Mouse (Mus musculus) ES-E14 (cell line): ENCODE data around the gene Ywhag. TPM values are rescaled to one million over a fixed set of nuclear protein-coding genes. Genes with fewer than 3 reads are reported as not detected.
A peak's percentile ranks its signal among the peaks of the same experiment; 100 is the strongest.

Source experiments
- DNase-seq: peaks from one replicate; pipeline ENCODE4 v3.0.0-alpha.2; 2013; ENCODE audit warnings: low read depth, low spot score
- H3K27ac ChIP-seq: 2 replicates; pipeline ENCODE4 v1.5.1; 2012; ENCODE audit warnings: low read depth, mild to moderate bottlenecking, low read length, moderate library complexity, mixed read lengths; ENCODE audit not compliant: poor library complexity, insufficient read depth, severe bottlenecking
- H3K36me3 ChIP-seq: 2 replicates; pipeline ENCODE4 v1.6.1; 2012; ENCODE audit warnings: mild to moderate bottlenecking, low read length, moderate library complexity, mixed read lengths; ENCODE audit not compliant: control insufficient read depth, poor library complexity, insufficient read depth, severe bottlenecking
- H3K4me1 ChIP-seq, 2 experiments: fragments of 150-350 bp in 1 of 2; sonication (generic) in 1 of 2; 2 replicates each; pipeline ENCODE4 v1.6.1; 2012; ENCODE audit warnings: low read length in 2 of 2, mild to moderate bottlenecking in 1 of 2, mixed read lengths in 1 of 2; ENCODE audit not compliant: control insufficient read depth in 2 of 2, insufficient read depth in 2 of 2, poor library complexity in 1 of 2
- H3K4me3 ChIP-seq, 2 experiments: fragments of 150-350 bp in 1 of 2; sonication (generic) in 1 of 2; 2 replicates each; pipeline ENCODE4 v1.5.1; 2012; ENCODE audit warnings: low read length in 2 of 2, low read depth in 1 of 2, mild to moderate bottlenecking in 1 of 2, mixed read lengths in 1 of 2; ENCODE audit not compliant: insufficient read depth in 1 of 2, poor library complexity in 1 of 2, severe bottlenecking in 1 of 2
- H3K9ac ChIP-seq: 2 replicates; pipeline ENCODE4 v1.6.1; 2012; ENCODE audit warnings: low read depth, mild to moderate bottlenecking, low read length, mixed read lengths; ENCODE audit not compliant: poor library complexity, insufficient read depth, severe bottlenecking
- H3K9me3 ChIP-seq: fragments of 150-350 bp; sonication (generic); 2 replicates; pipeline ENCODE4 v1.6.1; 2012; ENCODE audit warnings: low read depth, mild to moderate bottlenecking, low read length; ENCODE audit not compliant: control insufficient read depth, insufficient read depth
- CHD2 ChIP-seq: IDR thresholded peaks from 2 replicates; pipeline ENCODE4 v1.6.1; 2014; ENCODE audit warnings: mild to moderate bottlenecking, low read depth, low read length, inconsistent platforms
- HCFC1 ChIP-seq: IDR thresholded peaks from 2 replicates; pipeline ENCODE4 v1.6.1; 2012; ENCODE audit warnings: low read length, inconsistent platforms, borderline replicate concordance; ENCODE audit not compliant: insufficient read depth
- MAFK ChIP-seq: IDR thresholded peaks from 2 replicates; pipeline ENCODE4 v1.6.1; 2014; ENCODE audit warnings: mild to moderate bottlenecking, low read depth, low read length, inconsistent platforms; ENCODE audit not compliant: insufficient read depth
- ZC3H11A ChIP-seq: IDR thresholded peaks from 2 replicates; pipeline ENCODE4 v1.6.1; 2012; ENCODE audit warnings: low read depth, mild to moderate bottlenecking, inconsistent platforms, low read length, borderline replicate concordance
- ZNF384 ChIP-seq: IDR thresholded peaks from 2 replicates; pipeline ENCODE4 v1.6.1; 2012; ENCODE audit warnings: low read depth, low read length, inconsistent platforms
- in situ Hi-C, 2 experiments: fragments of 600-800 bp; cut with MboI; formaldehyde crosslinking; loops; one replicate each; pipeline ENCODE4 v1.15.1; 2025; ENCODE audit warnings: low sequenced_read_pairs in 2 of 2, inconsistent platforms in 1 of 2; ENCODE audit not compliant: unreplicated experiment in 2 of 2
- total RNA-seq: library from RNA; depleted of rRNA; stranded (reverse); fragments of 300-350 nt; gene quantifications from 2 replicates; pipeline ENCODE4 v1.2.3, GENCODE M21; 2012

Gene Ywhag
- total RNA-seq, 1 experiment: 176 TPM

DNA sequence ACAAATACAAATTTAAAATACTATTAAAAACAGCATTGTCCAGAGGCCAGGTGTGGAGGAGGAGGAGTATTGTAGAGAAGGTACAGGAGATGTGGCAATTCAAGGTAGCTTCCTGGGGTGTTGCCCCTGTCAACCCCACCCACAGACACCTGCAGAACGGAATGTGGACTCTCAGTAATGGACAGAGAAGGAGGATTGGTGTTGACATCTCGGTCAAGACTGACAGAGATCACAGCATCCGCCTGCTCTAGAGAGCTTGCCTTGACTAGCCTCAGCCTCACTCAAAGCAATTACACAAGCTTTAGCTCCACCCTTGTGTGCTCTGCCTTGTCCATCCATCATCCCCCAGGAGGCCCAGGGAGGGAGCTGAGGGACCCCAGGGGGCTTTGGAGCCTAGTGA, 43.5 kb downstream of the Ywhag start:
- TF ChIP-seq CHD2 (no peak), MAFK (no peak), HCFC1 (no peak), ZC3H11A (no peak), ZNF384 (no peak)
- no peak overlapping the region for H3K4me3 ChIP-seq
- peaks cover 7 to 29% of the 10 kb centered on the region in 2 experiments; a peak in 3 of 4 replicates for H3K4me1 ChIP-seq
- DNase-seq: no peak
- H3K27ac ChIP-seq: peak overlapping the region; percentile 33; the same call in 1 of the 2 replicates
- no peaks in the 10 kb centered on the region for H3K9me3 ChIP-seq
- in situ Hi-C loops: no loop called here
- H3K36me3 ChIP-seq: peaks cover 5% of the 10 kb centered on the region
- peak overlapping the region; percentile 11; the same call in 1 of the 2 replicates for H3K9ac ChIP-seq

DNA sequence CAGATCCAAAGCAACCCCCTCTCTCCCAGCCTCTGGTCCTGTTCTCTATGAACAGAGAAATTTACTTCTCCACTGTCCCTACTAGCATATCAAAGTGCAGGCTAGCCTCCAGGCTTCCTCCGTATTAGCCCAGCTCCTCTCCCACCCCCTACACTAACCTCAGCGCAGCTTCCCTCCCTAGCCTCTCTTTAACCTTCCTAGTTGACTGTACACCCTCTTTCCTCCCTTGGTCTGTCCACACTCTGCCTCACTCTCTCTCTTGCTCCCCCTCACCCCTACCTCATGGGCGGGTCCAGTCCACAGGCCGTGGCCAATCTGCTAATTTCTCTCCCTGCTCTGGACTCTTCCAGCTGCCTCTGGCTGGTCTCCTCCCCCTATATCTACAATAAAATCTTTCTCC, 44.1 kb downstream of the Ywhag start:
- H3K4me3 ChIP-seq: no peak overlapping the region
- in situ Hi-C loops: no loop called here
- H3K27ac ChIP-seq: peak overlapping the region; percentile 27; the same call in 1 of the 2 replicates
- H3K36me3 ChIP-seq: peaks cover 5% of the 10 kb centered on the region
- no peak for DNase-seq
- peaks cover 7 to 32% of the 10 kb centered on the region in 2 experiments; a peak in 3 of 4 replicates for H3K4me1 ChIP-seq
- TF ChIP-seq HCFC1: no peak
- 0 out of 2 replicates have a peak, but pooled peaks have one; percentile 17 for TF ChIP-seq CHD2
- TF ChIP-seq ZNF384: peak; percentile 65
- no peak overlapping the region for H3K9ac ChIP-seq
- H3K9me3 ChIP-seq: no peaks in the 10 kb centered on the region

DNA sequence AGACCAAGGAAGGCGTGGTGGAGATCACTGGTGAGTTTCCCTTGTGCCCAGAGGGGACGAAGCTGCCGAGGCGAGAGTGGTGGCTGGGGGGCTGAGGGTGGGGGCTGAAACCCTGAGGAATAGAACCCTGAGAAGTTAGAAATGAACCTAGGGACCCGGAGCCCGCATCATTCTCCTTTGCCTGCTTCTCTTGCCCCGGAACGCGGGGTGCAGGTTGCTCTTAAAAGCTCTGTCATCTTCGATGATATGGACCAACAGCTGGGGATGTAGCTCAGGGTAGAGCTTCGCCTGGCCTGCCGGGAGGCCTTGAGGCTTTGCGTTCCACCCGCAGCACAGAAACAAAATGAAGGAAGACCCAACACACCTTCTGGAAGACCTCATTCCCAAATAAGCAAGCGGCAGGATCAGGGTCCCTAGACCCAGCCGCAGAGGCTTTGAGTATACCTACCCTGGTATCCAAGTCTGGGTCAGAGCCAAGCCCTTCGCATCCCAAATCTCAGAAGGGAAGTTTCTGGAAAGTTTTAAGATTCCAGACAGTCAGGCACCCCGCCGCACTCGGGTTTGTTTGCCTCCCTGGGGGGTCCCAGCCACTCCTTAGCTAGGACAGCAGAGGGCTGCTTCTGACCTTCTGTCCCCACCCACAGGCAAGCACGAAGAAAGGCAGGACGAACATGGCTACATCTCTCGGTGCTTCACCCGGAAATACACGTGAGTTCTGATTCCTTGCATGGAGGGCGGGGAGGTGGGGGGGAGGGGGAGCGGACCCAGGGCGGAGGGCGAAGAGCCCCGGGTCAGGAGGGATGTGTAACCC, 45.8 kb downstream of the Ywhag start:
- peaks cover 5% of the 10 kb centered on the region for H3K36me3 ChIP-seq
- peak overlapping the region; percentile 96 for H3K9ac ChIP-seq
- in situ Hi-C loops: no loop called here
- peak; percentile 68 for DNase-seq
- H3K4me1 ChIP-seq: peaks cover 6 to 29% of the 10 kb centered on the region in 2 experiments; a peak in 3 of 4 replicates
- peak overlapping the region; percentile 97 for H3K27ac ChIP-seq
- no peaks in the 10 kb centered on the region for H3K9me3 ChIP-seq
- no peak for TF ChIP-seq CHD2
- TF ChIP-seq ZNF384: no peak
- TF ChIP-seq ZC3H11A: no peak
- no peak for TF ChIP-seq MAFK
- TF ChIP-seq HCFC1: no peak
- peak overlapping the region; percentile 73 to 90 for H3K4me3 ChIP-seq

GRCm38 (mm10) chr5:135887675-135888102, 46.7 kb downstream of the Ywhag start, which contains the start of gene Hspb1:
Hspb1 (plus strand) TSS chr5:135887919.
- DNase-seq: peak; percentile 88
- Histone ChIP-seq H3K4me3 (peak within 1 kb of the TSS; percentile 73 to 90), H3K4me1 (peaks cover 3 to 25% of the 10 kb centered on the region in 2 experiments; a peak in 2 of 4 replicates), H3K9me3 (no peaks in the 10 kb centered on the region), H3K9ac (peak within 1 kb of the TSS; percentile 96), H3K27ac (peak within 1 kb of the TSS; percentile 97), H3K36me3 (peaks cover 5% of the 10 kb centered on the region)
- in situ Hi-C loops: no loop called here
- no peak for TF ChIP-seq MAFK
- no peak for TF ChIP-seq CHD2
- TF ChIP-seq HCFC1: 0 out of 2 replicates have a peak, but pooled peaks have one; percentile 32
